Mouse (Mus musculus) thymus, adult 2 months (tissue): ENCODE measurements around the gene Nppc.

ENCODE experiments used
- CTCF ChIP-seq: fragments of 200-500 bp; IDR thresholded peaks from 2 replicates; pipeline ENCODE4 v1.5.1; 2012; ENCODE audit warnings: mild to moderate bottlenecking, control low read depth, low read length, moderate library complexity, borderline replicate concordance; ENCODE audit not compliant: control insufficient read depth, poor library complexity, insufficient read depth; ENCODE audit errors: extremely low read depth
- POLR2A ChIP-seq: fragments of 200-500 bp; IDR thresholded peaks from 2 replicates; pipeline ENCODE4 v1.6.1; 2012; ENCODE audit warnings: mild to moderate bottlenecking, low read length, control low read depth, moderate library complexity; ENCODE audit not compliant: control insufficient read depth, poor library complexity, insufficient read depth; ENCODE audit errors: extremely low read depth

DNA sequence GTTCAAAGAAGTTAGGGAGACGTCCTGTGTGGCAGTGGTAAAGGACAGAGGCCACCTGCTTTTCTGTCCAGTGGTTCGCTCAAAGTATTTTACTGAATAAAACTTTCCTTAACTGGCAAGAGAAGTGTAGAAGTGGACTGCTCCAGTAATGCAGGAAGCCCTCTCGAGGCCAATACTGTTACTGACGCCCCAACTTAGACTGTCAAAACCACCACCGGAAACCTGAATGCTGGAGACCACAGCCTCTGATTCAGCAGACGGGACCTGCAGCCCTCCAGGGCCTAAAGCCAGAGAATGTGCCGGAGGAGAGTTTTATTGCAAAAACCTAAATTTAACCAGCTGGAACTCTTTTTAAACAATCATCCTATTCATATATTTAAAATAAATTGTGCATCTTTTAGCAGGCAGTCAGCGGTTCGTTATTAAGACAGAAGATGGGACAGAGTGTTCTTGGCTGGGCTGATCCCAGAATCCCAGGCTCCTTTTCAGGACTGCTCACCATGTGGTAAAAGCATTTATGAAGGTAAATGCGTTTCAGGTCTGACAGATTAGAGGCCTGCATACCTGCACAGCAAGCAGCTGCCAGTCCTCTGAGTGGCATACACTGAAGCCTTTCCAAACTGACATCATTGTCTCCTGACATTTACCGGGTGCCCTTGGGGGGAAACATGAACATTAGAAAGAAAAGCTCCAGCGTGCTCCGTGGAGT, 27.1 kb downstream of the Nppc start:
- TF ChIP-seq POLR2A: no peak
- TF ChIP-seq CTCF: no peak
